Mouse (Mus musculus): Measurements from ENCODE around the gene Notch2. TPM values are rescaled to one million over a fixed set of nuclear protein-coding genes. Genes with fewer than 3 reads are reported as not detected.
A peak's percentile ranks its signal among the peaks of the same experiment; 100 is the strongest.

The Notch2 gene
- polyA plus RNA-seq, 1 experiment from 2014 or later: 42.7 TPM

DNA sequence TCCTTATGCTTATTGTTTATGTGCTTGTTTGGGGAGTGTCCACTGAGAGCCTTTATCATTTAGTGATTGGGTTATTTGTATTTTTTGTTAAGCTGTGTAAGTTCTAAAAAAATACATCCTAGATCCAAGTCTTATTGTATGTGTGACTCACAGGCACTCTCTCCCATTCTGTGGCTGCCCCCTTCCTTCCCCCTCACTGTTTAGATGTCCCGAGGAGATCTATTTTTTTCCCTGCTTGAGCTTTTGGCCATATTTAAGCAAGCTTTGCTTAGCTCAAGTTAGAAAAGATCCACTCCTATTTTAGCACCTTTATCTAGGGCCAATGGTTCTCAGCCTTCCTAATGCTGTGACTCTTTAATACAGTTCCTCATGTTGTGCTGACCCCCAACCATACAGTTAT is 65.5 kb downstream of the Notch2 start:
- H3K36me3 ChIP-seq (ENCODE audit: control insufficient read depth, insufficient read depth, low read length): peaks cover 47% of the 10 kb centered on the region
- H3K9ac ChIP-seq (ENCODE audit: low read depth, low read length): no peak overlapping the region
- no peaks in the 10 kb centered on the region for H3K9me3 ChIP-seq (ENCODE audit: control insufficient read depth, low read length)
- H3K4me3 ChIP-seq (ENCODE audit: low read length): no peak overlapping the region
- no peaks in the 10 kb centered on the region for H3K4me1 ChIP-seq (ENCODE audit: control insufficient read depth, insufficient read depth, low read length)
- H3K4me2 ChIP-seq (replicated peaks; ENCODE audit: low read depth, low read length): no peak overlapping the region
- H3K27me3 ChIP-seq (ENCODE audit: control insufficient read depth, insufficient read depth, low read length): no peaks in the 10 kb centered on the region
- 68% methylated on average over 1 of the region's 1 CpGs for WGBS
- no peak for ATAC-seq (ENCODE audit: low FRiP score, low TSS enrichment)
- H3K27ac ChIP-seq (ENCODE audit: low read depth, low read length): no peak overlapping the region

DNA sequence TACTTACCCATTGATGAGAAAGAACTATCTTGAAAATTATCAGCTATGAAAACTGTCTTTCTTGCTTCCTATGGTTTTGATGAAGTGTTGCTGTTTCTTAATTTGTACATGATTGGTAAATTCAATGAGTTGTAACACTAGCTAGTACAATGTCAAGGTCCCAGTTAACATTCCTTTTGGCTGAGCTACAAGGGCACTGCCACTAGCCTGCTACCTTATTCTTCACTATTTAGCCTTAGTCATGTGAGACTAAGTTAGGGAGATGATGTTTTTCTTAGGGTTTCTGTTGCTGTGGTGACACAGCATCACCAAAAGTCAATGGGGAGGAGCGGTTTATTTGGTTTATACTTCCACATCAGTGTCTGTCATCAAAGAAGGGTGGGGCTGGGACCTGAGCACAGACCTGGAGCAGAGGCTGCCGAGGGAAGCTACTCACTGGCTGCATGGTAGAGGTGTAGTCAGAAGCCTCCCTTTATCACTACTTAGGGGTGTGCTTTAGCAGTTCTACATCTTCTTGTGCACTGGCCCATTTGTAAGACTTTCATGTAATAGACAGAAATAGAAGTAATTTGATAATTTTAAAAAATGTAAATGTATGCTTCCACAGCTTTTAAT is 66.4 kb downstream of the Notch2 start:
- Histone ChIP-seq H3K4me1 (ENCODE audit: control insufficient read depth, insufficient read depth, low read length) (peaks cover 4% of the 10 kb centered on the region; the same call in 1 of the 2 replicates), H3K27ac (ENCODE audit: low read depth, low read length) (no peak overlapping the region), H3K27me3 (ENCODE audit: control insufficient read depth, insufficient read depth, low read length) (no peaks in the 10 kb centered on the region), H3K9ac (ENCODE audit: low read depth, low read length) (no peak overlapping the region), H3K36me3 (ENCODE audit: control insufficient read depth, insufficient read depth, low read length) (peaks cover 52% of the 10 kb centered on the region), H3K9me3 (ENCODE audit: control insufficient read depth, low read length) (no peaks in the 10 kb centered on the region), H3K4me3 (ENCODE audit: low read length) (no peak overlapping the region), H3K4me2 (replicated peaks; ENCODE audit: low read depth, low read length) (no peak overlapping the region)
- 72% methylated on average over 2 of the region's 2 CpGs for WGBS
- no peak for ATAC-seq (ENCODE audit: low FRiP score, low TSS enrichment)

DNA sequence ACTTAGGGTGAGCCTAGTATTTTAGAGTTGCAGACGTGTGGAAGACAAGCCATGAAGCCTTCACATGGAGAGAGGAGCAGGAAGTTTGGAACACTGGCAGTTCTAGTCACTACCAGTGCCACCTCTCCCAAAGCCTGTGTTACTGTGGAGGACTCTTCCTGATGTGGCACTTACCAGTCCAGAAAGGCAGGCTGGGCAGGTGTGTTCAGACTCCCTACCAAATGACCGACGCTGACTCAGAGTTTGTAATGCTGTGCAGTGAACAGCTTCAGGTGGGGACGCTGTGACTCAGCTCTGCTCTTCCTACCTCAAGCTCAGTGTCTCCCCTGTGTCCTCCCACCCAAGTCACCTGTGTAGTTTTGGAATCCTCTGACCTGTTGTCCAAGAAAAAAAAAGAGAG is 67.3 kb downstream of the Notch2 start:
- Histone ChIP-seq H3K9me3 (ENCODE audit: control insufficient read depth, low read length) (no peaks in the 10 kb centered on the region), H3K27me3 (ENCODE audit: control insufficient read depth, insufficient read depth, low read length) (no peaks in the 10 kb centered on the region), H3K4me2 (replicated peaks; ENCODE audit: low read depth, low read length) (no peak overlapping the region), H3K4me1 (ENCODE audit: control insufficient read depth, insufficient read depth, low read length) (peaks cover 11% of the 10 kb centered on the region; the same call in 1 of the 2 replicates), H3K27ac (ENCODE audit: low read depth, low read length) (no peak overlapping the region), H3K4me3 (ENCODE audit: low read length) (no peak overlapping the region), H3K36me3 (ENCODE audit: control insufficient read depth, insufficient read depth, low read length) (peaks cover 43% of the 10 kb centered on the region), H3K9ac (ENCODE audit: low read depth, low read length) (no peak overlapping the region)
- 81% methylated on average over 4 of the region's 4 CpGs for WGBS
- no peak for ATAC-seq (ENCODE audit: low FRiP score, low TSS enrichment)

DNA sequence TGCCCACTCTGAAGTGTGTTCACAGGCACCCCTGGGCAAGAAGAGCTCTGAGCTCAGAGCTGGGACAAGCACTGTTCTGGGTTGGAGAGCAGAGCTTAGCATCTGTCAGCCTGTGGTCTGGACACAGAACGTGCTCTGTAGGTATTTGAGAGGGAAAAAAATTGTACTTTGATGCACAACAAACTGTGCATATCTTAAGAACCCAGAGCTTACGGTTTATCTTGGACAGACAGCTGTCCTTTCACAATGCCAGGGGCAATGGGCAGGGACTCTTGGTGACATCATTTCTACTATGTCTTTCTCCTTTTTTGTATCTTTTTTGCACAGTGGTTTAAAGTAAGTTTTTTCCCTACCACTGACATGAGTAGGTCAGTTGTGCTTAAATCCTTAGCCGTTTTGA is 68.9 kb downstream of the Notch2 start:
- H3K9me3 ChIP-seq (ENCODE audit: control insufficient read depth, low read length): no peaks in the 10 kb centered on the region
- no peak overlapping the region for H3K9ac ChIP-seq (ENCODE audit: low read depth, low read length)
- no peak overlapping the region for H3K4me3 ChIP-seq (ENCODE audit: low read length)
- no peak overlapping the region for H3K27ac ChIP-seq (ENCODE audit: low read depth, low read length)
- no peaks in the 10 kb centered on the region for H3K27me3 ChIP-seq (ENCODE audit: control insufficient read depth, insufficient read depth, low read length)
- no peak overlapping the region for H3K4me2 ChIP-seq (replicated peaks; ENCODE audit: low read depth, low read length)
- WGBS: 90% methylated on average over 3 of the region's 3 CpGs
- H3K36me3 ChIP-seq (ENCODE audit: control insufficient read depth, insufficient read depth, low read length): peaks cover 40% of the 10 kb centered on the region
- ATAC-seq (ENCODE audit: low FRiP score, low TSS enrichment): no peak
- H3K4me1 ChIP-seq (ENCODE audit: control insufficient read depth, insufficient read depth, low read length): peaks cover 23% of the 10 kb centered on the region; the same call in 1 of the 2 replicates

DNA sequence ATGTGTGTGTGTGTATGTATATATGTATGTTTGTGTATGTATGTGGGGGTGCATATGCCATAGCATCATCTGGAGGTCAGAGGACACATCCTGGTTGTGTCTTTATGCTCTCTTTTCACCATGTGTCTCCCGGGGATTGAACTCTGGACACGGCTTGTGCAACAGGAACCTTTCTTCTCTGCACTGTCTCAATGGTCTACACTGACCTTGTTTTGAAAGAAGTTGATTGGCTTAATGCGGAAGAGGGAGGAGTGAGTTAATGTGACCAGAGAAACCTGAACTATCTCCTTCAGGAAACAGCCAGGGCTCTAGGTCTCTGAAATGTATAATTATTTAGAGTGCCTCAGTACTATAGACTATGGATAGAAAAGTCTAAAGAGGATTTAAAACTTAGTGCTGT is 69.6 kb downstream of the Notch2 start:
- Histone ChIP-seq H3K4me3 (ENCODE audit: low read length) (no peak overlapping the region), H3K4me2 (replicated peaks; ENCODE audit: low read depth, low read length) (no peak overlapping the region), H3K9ac (ENCODE audit: low read depth, low read length) (no peak overlapping the region), H3K36me3 (ENCODE audit: control insufficient read depth, insufficient read depth, low read length) (peaks cover 36% of the 10 kb centered on the region), H3K27ac (ENCODE audit: low read depth, low read length) (no peak overlapping the region), H3K9me3 (ENCODE audit: control insufficient read depth, low read length) (no peaks in the 10 kb centered on the region), H3K4me1 (ENCODE audit: control insufficient read depth, insufficient read depth, low read length) (peaks cover 23% of the 10 kb centered on the region; the same call in 1 of the 2 replicates), H3K27me3 (ENCODE audit: control insufficient read depth, insufficient read depth, low read length) (no peaks in the 10 kb centered on the region)
- ATAC-seq (ENCODE audit: low FRiP score, low TSS enrichment): no peak
- 84% methylated on average over 3 of the region's 3 CpGs for WGBS

DNA sequence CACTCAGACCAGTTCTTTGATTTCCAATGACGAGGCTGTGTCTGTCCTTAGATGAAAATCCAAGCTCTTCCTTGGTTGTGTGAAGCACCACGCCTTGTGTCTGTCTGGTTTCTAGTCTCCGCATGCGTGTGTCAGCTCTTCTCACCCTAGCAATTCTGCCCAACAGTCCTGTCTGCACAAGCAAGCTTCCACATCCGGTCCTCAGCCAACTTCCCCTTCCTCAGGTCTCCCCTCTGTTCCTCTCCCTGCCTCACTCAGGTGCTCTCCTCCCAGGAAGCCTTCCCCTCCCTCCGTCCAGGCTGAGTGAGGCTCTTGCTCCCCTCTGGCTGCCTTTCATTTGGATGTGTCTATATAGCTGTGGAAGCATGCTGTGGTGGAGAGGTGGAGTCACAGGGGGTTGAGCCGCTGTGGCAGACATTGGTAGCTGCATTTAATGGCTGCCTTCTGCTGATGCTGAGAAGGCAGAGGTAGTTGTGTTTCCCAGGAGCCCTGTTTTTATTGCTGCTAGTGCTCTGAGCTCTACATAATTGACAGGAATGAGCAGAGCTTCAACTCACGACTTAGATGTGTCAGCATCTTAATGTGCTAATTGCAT is 70.8 kb downstream of the Notch2 start:
- peaks cover 23% of the 10 kb centered on the region; the same call in 1 of the 2 replicates for H3K4me1 ChIP-seq (ENCODE audit: control insufficient read depth, insufficient read depth, low read length)
- ATAC-seq (ENCODE audit: low FRiP score, low TSS enrichment): no peak
- H3K4me3 ChIP-seq (ENCODE audit: low read length): no peak overlapping the region
- H3K27ac ChIP-seq (ENCODE audit: low read depth, low read length): no peak overlapping the region
- H3K27me3 ChIP-seq (ENCODE audit: control insufficient read depth, insufficient read depth, low read length): no peaks in the 10 kb centered on the region
- no peak overlapping the region for H3K9ac ChIP-seq (ENCODE audit: low read depth, low read length)
- H3K36me3 ChIP-seq (ENCODE audit: control insufficient read depth, insufficient read depth, low read length): peaks cover 30% of the 10 kb centered on the region
- no peaks in the 10 kb centered on the region for H3K9me3 ChIP-seq (ENCODE audit: control insufficient read depth, low read length)
- WGBS: 70% methylated on average over 8 of the region's 8 CpGs
- no peak overlapping the region for H3K4me2 ChIP-seq (replicated peaks; ENCODE audit: low read depth, low read length)

DNA sequence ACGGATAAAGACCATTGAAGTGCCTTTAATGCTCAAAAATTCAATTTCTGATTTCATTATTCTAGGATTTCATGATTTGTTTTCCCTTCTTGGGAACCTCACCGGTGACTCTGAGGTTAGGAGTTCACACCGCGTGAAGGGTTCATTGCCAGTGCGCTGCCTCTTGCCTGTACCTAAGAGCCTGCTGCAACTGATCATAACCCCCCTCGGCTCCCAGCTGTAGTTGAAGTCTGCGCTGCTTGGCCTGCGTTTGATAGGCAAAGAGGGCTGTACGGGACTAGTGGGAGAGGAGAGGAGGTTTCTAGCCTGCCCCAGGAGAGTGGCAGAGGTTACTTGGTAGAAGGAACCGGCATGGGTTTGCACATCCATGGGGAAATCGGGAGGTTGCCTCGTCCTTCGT is 71.5 kb downstream of the Notch2 start:
- no peak overlapping the region for H3K4me2 ChIP-seq (replicated peaks; ENCODE audit: low read depth, low read length)
- no peak overlapping the region for H3K4me3 ChIP-seq (ENCODE audit: low read length)
- ATAC-seq (ENCODE audit: low FRiP score, low TSS enrichment): no peak
- no peak overlapping the region for H3K9ac ChIP-seq (ENCODE audit: low read depth, low read length)
- no peaks in the 10 kb centered on the region for H3K9me3 ChIP-seq (ENCODE audit: control insufficient read depth, low read length)
- no peaks in the 10 kb centered on the region for H3K27me3 ChIP-seq (ENCODE audit: control insufficient read depth, insufficient read depth, low read length)
- H3K36me3 ChIP-seq (ENCODE audit: control insufficient read depth, insufficient read depth, low read length): peaks cover 35% of the 10 kb centered on the region
- 61% methylated on average over 13 of the region's 13 CpGs for WGBS
- H3K27ac ChIP-seq (ENCODE audit: low read depth, low read length): peak overlapping the region; percentile 71
- H3K4me1 ChIP-seq (ENCODE audit: control insufficient read depth, insufficient read depth, low read length): peaks cover 30% of the 10 kb centered on the region; the same call in 1 of the 2 replicates

DNA sequence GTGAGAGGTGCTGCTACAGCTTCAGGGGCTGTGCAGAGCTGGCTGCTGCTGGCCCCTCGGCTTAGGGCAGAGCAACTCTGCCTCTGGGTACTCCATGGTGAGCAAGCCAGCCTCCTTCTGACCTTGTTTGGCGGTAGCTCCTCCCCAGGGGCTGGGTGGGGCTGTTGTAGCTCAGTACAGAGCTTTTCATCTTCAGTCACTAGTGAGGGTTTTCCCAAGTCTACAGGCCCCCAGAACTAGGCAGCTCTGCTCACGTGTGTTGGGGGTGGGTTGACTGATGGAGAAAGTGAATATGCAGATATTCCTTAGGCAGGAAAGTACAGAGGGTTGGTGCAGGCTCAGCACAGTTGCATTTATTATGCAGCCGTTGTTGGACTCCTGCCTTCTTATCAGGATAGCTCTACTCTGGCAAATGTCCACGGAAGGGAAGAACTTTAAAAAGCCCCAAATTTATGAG is 72.5 kb downstream of the Notch2 start:
- H3K27ac ChIP-seq (ENCODE audit: low read depth, low read length): peak overlapping the region; percentile 71
- H3K4me2 ChIP-seq (replicated peaks; ENCODE audit: low read depth, low read length): no peak overlapping the region
- no peaks in the 10 kb centered on the region for H3K27me3 ChIP-seq (ENCODE audit: control insufficient read depth, insufficient read depth, low read length)
- ATAC-seq (ENCODE audit: low FRiP score, low TSS enrichment): peak; percentile 61; the same call in 1 of the 2 replicates
- no peak overlapping the region for H3K9ac ChIP-seq (ENCODE audit: low read depth, low read length)
- H3K4me1 ChIP-seq (ENCODE audit: control insufficient read depth, insufficient read depth, low read length): peaks cover 32% of the 10 kb centered on the region; the same call in 1 of the 2 replicates
- no peaks in the 10 kb centered on the region for H3K9me3 ChIP-seq (ENCODE audit: control insufficient read depth, low read length)
- H3K4me3 ChIP-seq (ENCODE audit: low read length): no peak overlapping the region
- H3K36me3 ChIP-seq (ENCODE audit: control insufficient read depth, insufficient read depth, low read length): peaks cover 36% of the 10 kb centered on the region
- 34% methylated on average over 5 of the region's 5 CpGs for WGBS

DNA sequence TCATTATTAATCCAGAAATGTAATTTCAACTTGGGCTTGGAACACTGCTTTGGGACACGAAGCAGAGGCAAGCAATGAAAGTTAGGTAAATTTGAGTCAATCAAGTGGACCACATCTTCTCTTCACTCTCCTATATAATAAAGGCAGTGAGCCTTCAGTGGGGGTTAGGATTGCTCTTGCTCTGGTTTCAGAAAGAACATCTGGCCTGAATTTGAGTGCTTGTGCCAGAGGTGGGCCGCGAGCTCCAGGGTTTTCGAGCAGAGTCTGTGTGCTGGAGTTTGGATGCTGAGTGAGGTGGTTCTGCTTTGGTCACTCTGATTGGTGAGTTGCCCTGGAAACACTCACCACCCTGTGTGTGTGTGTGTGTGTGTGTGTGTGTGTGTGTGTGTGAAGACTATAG is 73.1 kb downstream of the Notch2 start:
- Histone ChIP-seq H3K9ac (ENCODE audit: low read depth, low read length) (no peak overlapping the region), H3K9me3 (ENCODE audit: control insufficient read depth, low read length) (no peaks in the 10 kb centered on the region), H3K4me1 (ENCODE audit: control insufficient read depth, insufficient read depth, low read length) (peaks cover 32% of the 10 kb centered on the region; the same call in 1 of the 2 replicates), H3K27me3 (ENCODE audit: control insufficient read depth, insufficient read depth, low read length) (no peaks in the 10 kb centered on the region), H3K4me2 (replicated peaks; ENCODE audit: low read depth, low read length) (no peak overlapping the region), H3K4me3 (ENCODE audit: low read length) (no peak overlapping the region), H3K36me3 (ENCODE audit: control insufficient read depth, insufficient read depth, low read length) (peaks cover 37% of the 10 kb centered on the region), H3K27ac (ENCODE audit: low read depth, low read length) (peak overlapping the region; percentile 71; the same call in 1 of the 2 replicates)
- ATAC-seq (ENCODE audit: low FRiP score, low TSS enrichment): no peak
- WGBS: 66% methylated on average over 4 of the region's 4 CpGs

All from kidney, embryonic 14.5 days (tissue).